Mouse (Mus musculus) layer of hippocampus, postnatal 25 days (tissue): Measurements from ENCODE around the gene Cd209a. TPM values are rescaled to one million over a fixed set of nuclear protein-coding genes. Genes with fewer than 3 reads are reported as not detected.
"Not testable (repeated sequence)": the region's sequence is repeated elsewhere in the genome, so short reads cannot be mapped to it uniquely, and the experiment has no call there.

Experiments used
- DNase-seq, 2 experiments: peaks; one replicate each; pipeline ENCODE4 v3.0.0; 2022; ENCODE audit warnings: mixed read lengths in 2 of 2, low spot score in 1 of 2; ENCODE audit errors: extremely low spot score in 1 of 2
- microRNA-seq, 2 experiments: library from miRNA; unstranded; fragments of <30 nt; microRNA quantifications; one replicate each; pipeline ENCODE4 v1.2.0; 2021
- total RNA-seq, 2 experiments: library from RNA; stranded (reverse); gene quantifications; 2 replicates each; pipeline ENCODE4 v1.2.3; 2021

Cd209a gene
- total RNA-seq = not detected

DNA sequence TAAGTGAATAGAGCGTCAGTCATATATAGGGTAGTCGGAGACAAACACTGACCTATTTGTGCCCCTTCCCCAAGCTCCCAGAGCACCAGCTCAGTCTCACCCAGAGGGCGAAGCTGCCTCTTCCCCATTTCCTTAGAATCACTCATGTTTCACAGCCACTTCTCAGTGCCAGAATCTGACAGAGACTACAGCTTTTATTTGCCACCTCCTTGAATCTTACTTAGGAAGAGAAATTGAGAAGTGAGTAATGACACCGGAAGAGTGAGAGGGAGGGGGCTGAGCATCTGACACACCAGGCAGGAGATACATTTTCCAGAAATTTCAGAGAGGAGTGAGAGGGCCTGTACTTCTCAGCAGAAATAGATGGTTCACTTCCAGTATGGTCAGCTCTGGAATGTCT is at the start of gene Cd209a:
Gene Cd209a, minus strand, starts transcription at position 224 of the 400 bp plus-strand sequence.
- no peak for DNase-seq

DNA sequence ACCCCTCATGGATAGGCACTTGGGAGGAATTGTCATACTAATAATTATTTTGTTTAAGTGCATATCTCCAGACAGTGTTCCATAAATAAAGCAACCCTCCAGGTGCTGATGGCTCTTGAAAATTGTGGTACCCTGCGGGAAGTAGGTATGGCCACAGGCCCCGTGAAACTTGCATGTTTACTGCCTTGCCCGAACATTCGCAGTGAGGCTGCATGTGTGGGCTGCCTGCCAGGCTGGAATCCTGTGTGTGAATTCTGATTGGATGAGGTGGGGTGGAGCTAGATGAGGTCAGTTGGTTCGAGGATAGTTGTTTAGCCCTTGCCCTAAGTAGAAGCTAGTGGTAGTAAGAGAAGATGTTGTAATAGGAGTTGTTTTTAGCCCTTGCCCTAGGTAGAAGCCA is 19.9 kb upstream of the Cd209a start:
- not testable (repeated sequence) for DNase-seq

DNA sequence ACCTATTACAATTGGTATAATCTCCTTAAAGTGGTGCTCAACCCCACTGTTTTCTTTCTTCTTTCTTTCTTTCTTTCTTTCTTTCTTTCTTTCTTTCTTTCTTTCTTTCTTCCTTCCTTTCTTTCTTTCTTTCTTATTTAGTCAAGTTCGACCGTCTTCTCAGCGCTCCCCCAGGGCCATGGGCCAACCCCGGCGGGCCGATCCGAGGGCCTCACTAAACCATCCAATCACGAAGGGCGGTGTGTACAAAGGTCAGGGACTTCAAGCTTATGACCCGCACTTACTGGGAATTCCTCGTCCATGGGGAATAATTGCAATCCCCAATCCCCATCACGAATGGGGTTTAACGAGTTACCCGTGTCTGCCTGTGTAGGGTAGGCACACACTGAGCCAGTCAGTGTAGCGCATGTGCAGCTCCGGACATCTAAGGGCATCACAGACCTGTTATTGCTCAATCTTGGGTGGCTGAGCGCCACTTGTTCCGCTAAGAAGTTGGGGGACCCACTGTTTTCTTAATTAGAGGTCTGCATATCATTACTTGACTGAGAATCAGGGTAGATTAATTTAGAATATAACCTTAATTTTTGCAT is 5.6 kb upstream of the Cd209a start:
- peak; percentile 11 to 66 for DNase-seq

DNA sequence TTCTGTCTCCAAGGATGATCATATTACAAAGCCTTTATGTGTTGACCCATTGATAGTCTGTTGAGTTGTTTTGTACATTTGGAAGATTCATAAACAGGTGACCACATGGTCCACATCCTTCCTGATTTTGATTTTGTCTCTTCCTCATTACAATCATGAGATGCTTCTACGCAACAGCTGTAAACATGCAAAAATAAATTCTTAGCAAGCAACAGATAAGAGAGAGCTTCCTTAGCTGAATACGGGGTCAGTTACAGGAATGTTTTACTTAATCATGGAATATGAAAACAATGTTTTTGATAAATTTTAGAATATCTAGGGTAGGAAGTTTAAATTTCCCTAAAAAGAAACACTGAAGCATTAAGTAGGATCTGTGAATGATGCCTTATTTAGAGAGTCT is 11.8 kb downstream of the Cd209a start:
- DNase-seq = no peak

DNA sequence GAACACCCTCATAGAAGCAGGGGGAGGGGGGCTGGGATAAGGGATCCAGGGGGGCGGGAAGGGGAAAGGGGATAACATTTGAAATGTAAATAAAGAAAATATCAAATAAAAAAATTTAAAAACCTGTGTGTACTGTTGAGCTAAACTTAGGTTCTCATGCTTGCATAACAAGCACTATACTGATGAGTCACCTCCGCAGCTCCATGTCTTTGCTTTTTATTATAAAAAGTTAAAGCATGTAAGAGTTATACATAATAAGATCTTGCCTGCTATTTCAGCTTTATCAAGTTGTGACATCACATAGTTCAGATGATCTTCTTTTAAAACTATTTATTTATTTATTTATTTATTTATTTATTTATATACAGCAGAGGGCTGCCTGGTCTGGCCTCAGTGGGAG is 13.2 kb downstream of the Cd209a start:
- DNase-seq = no peak

DNA sequence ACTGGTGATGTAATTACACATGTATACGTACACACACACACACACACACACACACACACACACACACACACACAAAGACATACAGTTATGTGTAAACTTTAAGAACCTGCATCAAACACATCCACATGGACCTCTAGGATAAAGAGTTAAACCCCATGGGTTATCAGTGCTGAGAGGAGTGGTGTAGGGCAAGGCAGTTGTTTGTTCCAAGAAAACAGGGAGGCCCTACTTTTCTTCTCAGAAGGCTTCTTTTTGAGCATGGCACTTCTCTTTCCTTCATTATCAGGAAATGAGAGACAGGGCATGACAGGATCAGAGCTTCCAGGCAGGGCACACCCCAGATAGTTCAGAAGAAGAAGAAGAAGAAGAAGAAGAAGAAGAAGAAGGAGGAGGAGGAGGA is 14.7 kb downstream of the Cd209a start:
- DNase-seq = no peak

DNA sequence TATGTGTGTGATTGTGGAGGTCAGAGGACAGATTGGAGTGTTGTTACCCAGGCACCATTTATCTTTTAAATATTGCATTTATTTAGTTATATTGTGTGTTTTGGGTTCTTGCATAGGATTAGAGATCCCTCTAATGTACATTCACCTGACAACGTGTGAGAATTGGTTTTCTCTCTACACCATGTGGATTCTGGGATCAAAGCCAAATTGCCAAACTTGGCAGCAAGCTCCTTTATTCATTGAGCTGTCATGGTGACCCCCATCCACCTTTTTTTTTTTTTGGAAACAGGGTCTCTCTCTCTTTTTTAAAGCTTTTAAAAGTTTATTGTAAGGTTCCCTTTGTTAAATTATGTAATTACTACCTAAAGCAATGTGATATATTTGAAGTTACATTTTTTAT is 27.7 kb downstream of the Cd209a start:
- no peak for DNase-seq

DNA sequence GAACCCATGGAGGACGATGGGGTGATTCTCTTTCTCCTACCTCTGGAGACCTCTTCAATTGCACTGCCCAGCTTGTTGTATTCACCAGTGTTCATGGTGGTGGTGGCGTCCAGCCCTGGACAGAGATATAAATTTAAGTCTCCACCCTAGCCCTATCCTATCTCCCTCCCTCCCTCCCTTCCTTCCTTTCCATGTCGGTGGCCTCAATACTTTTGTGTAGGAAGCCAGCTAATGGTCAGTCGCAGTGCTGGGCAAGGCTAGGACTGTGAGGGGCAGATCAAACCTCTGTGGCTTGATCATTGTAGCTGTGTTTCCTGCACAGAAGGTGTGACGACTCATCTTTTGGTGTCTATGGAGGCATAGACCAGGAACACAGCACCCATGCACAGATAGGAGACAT is 28.2 kb downstream of the Cd209a start, which contains the start of gene Clec4g:
Gene Clec4g, minus strand, starts transcription at position 101 of the 400 bp plus-strand sequence.
- no peak for DNase-seq

DNA sequence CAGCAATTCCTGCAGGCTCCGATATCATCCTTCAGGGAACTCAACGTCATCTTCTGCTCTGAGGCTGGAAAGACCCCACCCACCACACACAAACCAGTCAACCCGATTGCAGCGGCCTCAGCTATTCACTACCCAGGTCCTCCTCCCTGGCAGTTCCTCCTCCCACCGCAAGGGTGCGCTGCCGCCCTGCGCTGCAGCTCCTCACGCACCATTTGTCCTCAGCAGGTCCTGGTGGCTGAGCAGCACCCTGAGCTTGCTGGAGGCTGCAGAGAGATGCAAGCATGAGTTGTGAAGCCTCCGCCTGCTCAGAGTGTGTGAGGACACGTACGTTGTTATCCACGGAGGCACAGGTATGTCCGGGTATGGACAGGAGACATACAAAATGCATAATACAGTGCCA is 30.2 kb downstream of the Cd209a start:
- DNase-seq = peak; percentile 47 to 63

DNA sequence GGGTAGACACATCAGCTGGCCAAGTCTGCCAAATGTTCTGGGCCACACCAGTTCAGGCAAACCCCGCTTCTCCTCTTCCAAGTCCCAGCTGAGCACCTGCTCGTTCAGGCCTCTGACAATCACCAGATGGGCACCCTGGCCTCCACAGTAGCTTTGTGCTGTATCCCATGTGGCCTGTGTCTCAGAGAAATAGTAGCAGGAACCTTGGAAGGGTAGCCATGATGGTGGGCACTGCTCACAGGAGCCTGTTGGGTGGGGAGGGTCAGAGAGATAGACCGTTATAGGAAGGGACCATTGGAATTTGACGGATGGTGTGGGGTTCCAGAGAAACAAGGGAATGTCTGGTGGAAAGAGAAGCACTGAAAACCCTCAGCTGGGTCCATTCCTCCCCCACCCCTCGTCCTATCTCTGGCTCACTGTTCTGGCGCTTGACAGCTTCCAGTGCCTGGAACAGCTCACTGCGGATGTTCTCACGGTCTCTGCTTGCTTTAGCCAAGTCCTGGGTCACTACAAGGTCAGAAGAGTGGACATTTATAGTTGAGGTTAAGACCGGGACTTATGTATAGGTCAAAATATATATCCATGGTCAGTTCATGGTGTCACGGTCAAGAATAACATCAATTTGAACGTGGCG is 31.3 kb downstream of the Cd209a start:
- DNase-seq = no peak

DNA sequence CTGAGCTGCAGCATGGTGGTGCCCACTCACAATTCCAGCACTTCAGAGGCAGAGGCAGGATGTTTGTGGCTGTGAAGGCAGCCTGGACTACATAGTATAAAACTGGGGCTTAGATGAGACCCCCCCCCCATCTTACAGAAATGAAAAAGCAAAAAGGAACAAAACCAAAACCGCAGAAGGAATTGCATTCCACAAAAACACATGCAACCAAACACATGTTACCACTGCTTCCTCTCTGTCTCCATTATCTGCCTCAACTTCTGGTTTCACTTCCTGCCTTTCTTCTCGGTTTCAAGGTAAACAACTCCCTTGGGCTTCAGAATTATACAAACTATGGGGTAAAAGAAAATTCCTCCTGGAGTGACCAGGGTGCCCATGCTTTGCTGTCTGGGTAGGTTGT is 37.1 kb downstream of the Cd209a start:
- DNase-seq = no peak

DNA sequence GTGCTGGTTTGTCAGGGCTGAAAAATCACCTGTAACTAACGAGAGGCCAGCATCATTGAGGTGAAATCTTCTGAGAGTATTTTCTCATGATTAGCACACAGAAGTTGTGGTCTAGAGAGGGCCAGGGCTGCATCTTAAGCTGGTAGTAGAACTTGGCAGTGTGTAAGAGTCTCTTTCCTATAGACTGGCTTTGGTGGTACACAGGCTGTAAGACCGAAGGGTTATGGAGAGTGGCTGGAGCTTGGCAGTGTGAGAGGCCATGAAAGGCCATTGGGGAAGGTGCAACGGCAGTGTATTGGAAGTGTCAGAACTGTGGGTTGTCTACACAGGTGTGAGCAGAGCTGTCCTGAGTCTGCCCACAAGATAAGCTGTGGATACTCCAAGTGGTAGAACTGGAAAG is 38.5 kb downstream of the Cd209a start:
- DNase-seq = no peak

DNA sequence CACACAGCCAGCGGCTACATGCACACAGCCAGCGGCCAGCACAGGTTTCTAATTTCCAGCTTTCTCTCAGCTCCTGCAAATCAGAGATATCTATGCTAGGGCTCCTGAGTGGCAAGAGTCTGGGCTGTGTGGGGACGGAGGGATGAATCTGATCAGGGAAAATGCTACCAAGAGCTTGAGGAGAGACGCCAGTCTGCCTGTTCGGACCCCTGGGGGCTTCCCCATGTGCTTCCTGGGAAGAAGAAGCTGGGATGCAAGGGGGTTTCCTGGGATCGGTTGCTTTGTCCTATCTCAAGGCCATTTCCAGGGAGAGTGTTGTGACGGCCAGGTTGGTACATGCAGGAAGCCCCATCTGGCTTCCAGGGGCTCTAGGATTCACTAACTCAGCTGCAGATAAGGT is 41.2 kb downstream of the Cd209a start:
- no peak for DNase-seq

DNA sequence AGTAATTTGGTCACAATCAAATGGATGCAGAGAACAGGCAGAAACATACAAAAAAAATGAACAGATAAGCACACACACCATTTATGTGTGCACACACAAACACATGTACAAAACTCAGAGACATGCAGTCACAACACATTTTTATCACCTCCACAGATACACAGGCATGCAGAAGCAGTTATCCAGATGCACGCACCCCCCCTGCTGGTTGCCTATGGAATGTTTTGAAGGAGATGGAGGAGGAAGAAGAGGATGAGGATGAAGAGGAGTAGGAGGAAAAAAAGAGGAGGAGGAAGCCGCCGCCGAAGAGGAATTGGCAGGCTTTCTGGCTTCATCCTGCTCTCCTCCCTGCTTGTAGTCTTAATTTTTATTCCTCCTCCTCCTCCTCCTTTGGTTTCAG is 43.1 kb downstream of the Cd209a start:
- peak in 1 of 2 experiments; percentile 46 for DNase-seq

DNA sequence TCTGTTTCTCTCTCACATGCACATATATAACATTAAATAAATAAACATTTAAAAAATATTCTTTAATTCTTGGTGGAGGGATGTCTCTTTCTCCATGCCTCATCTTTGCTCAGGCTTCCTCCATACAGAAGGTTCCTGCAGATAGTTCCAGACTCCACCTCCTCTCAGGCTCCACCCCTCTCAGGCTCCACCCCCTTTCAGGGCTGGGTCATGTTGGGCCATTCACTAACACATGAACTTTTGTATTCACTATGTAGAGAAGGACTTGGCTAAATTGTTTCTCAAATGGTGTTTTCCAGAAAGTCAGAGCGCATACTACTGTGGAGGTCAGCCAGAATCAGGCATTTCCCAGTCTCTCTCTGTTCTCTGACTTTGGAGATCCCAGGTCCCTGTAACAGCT is 47.3 kb downstream of the Cd209a start:
- no peak for DNase-seq

DNA sequence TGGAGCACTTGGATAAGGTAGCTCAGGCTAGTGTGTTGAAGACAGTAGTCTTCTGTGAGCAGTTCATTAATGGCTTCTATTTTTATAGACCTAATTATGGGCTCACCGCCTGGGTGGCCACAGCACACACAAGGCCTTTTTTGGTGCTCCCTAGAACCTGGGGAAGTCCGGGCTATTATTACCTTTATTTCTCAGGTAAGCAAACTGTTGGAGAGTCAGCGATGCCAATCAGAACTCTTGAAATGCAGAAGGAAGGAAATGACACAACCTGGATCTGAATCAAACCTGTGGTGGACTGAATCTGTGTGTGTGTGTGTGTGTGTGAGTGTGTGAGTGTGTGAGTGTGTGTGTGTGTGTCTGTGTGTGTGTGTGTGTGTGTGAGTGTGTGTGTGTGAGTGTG is 54.7 kb downstream of the Cd209a start, which contains the start of gene Fcer2a:
Gene Fcer2a, minus strand, starts transcription at position 55 of the 400 bp plus-strand sequence.
- no peak for DNase-seq

Small RNA genes lying within 50 kb of the gene (microRNA-seq; reads per million reads assigned to microRNA genes)
- 0 reads per million in 2 experiments for gene Gm24934

Other genes with a start within 250 kb of the Cd209a start
- gene Mcoln1, start 248.5 kb downstream of the Cd209a start, total RNA-seq = 10 to 100 TPM; 72.7 to 85.3 TPM
- gene Pnpla6, start 233.6 kb downstream of the Cd209a start, total RNA-seq = 10 to 100 TPM; 59.1 to 77.1 TPM
- gene C330021F23Rik, start 181.0 kb downstream of the Cd209a start, total RNA-seq = not detected
- 10 to 100 TPM; 35.5 to 38.1 TPM for gene Camsap3, start 161.7 kb downstream of the Cd209a start, total RNA-seq
- gene Xab2, start 127.7 kb downstream of the Cd209a start, total RNA-seq = 10 to 100 TPM; 37.8 to 41.5 TPM
- 10 to 100 TPM; 82.1 to 87.9 TPM for gene Pet100, start 127.4 kb downstream of the Cd209a start, total RNA-seq
- gene Pcp2, start 123.4 kb downstream of the Cd209a start, total RNA-seq = under 1 TPM in 1 of 2 experiments, not detected in 1; 0.66 TPM
- 10 to 100 TPM; 31.2 to 42.2 TPM for gene Stxbp2, start 118.0 kb downstream of the Cd209a start, total RNA-seq
- gene Retn, start 93.2 kb downstream of the Cd209a start, total RNA-seq = under 1 TPM; 0.32 to 0.54 TPM
- gene Mcemp1, start 83.2 kb downstream of the Cd209a start, total RNA-seq = not detected
- gene Fcor, start 76.6 kb downstream of the Cd209a start, total RNA-seq = 10 to 100 TPM; 22.4 to 23.5 TPM
- gene Trappc5, start 72.7 kb downstream of the Cd209a start, total RNA-seq = 10 to 100 TPM; 26.5 to 32.9 TPM
- not detected for gene Fcer2a, start 54.8 kb downstream of the Cd209a start, total RNA-seq
- gene Clec4g, start 28.3 kb downstream of the Cd209a start, total RNA-seq = not detected
- not detected for gene Cd209e, start 105.3 kb upstream of the Cd209a start, total RNA-seq
- not detected for gene Cd209d, start 129.6 kb upstream of the Cd209a start, total RNA-seq
- under 1 TPM; 0.28 to 0.59 TPM for gene Cd209b, start 177.9 kb upstream of the Cd209a start, total RNA-seq
- gene Cd209c, start 205.8 kb upstream of the Cd209a start, total RNA-seq = under 1 TPM in 1 of 2 experiments, not detected in 1; 0.40 TPM